ENCODE assay signal across 8 mouse cellular contexts in genomic region chr9:121605414-121606278, GRCm38 (mm10). TPM values are rescaled to one million over a fixed set of nuclear protein-coding genes. Genes with fewer than 3 reads are reported as not detected.
DNase-seq lines count a peak whose midpoint lies in the region; ATAC-seq lines count a peak whose summit lies in the region.

No protein-coding gene starts in this region.

- peak; percentile 75 for DNase-seq in MN1 (ENCODE audit: low spot score)
- peak; percentile 72 to 77 for DNase-seq in cerebellum, adult 18-20 months
- DNase-seq in hindbrain, embryonic 10.5 days (ENCODE audit: low spot score), result peak; percentile 86
- DNase-seq in layer of hippocampus, adult 8-10 months (ENCODE audit: low spot score in 2 of 2), result peak; percentile 59 to 84
- peak; percentile 74 for DNase-seq in lung, postnatal 25 days (ENCODE audit: low spot score)
- peak; percentile 76 for DNase-seq in right cerebral cortex, adult 18-20 months
- DNase-seq in urinary bladder, postnatal 10 days (ENCODE audit: low spot score), result peak; percentile 32

- no peak overlapping the region for H3K27ac ChIP-seq in hindbrain, embryonic 10.5 days

- 60% methylated on average over 12 of the region's 12 CpGs for WGBS in hindbrain, embryonic 10.5 days

- H3K36me3 ChIP-seq in hindbrain, embryonic 10.5 days, result no peaks in the 10 kb centered on the region

- H3K4me1 ChIP-seq in hindbrain, embryonic 10.5 days (replicated peaks), result peaks cover 12% of the 10 kb centered on the region

- no peaks in the 10 kb centered on the region for H3K27me3 ChIP-seq in hindbrain, embryonic 10.5 days (ENCODE audit: insufficient read depth, poor library complexity, severe bottlenecking)

- H3K9me3 ChIP-seq in hindbrain, embryonic 10.5 days, result no peaks in the 10 kb centered on the region

- peak; percentile 55 for ATAC-seq in frontal cortex, adult (ENCODE audit: low TSS enrichment)

- H3K4me3 ChIP-seq in hindbrain, embryonic 10.5 days, result no peak overlapping the region

RNA-seq across cellular contexts. Expression of gene Lyzl4, which starts 36.2 kb away (rescaled TPM):
- polyA plus RNA-seq in hindbrain, embryonic 10.5 days (2016; fragmentation: Nextera tagmentation; extraction: Ambion mirVana), result not detected in 2 replicates
- 1 to 10 TPM in 3 of 4 experiments, under 1 TPM in 1; 0.80 to 4.4 (median 3.2) TPM for total RNA-seq in layer of hippocampus, adult 8-10 months (2022)

RNA-seq across cellular contexts. Expression of gene Vipr1, which starts 36.9 kb away (rescaled TPM):
- 0.41 and 0.43 TPM in 2 replicates for polyA plus RNA-seq in hindbrain, embryonic 10.5 days (2016; fragmentation: Nextera tagmentation; extraction: Ambion mirVana)
- 10 to 100 TPM; 17.8 to 20.5 (median 18.4) TPM for total RNA-seq in layer of hippocampus, adult 8-10 months (2022)

Comparison
In these comparisons a context has a peak if more than half of its experiments do, and no peak if none do; other contexts are left out.
1. DNase-seq: peak in every context shown above with its lines; median percentile 86 in hindbrain, embryonic 10.5 days; 76 in right cerebral cortex, adult 18-20 months; 75 in MN1; 74 in cerebellum, adult 18-20 months; 74 in lung, postnatal 25 days; 72 in layer of hippocampus, adult 8-10 months; 32 in urinary bladder, postnatal 10 days.